Mouse (Mus musculus) midbrain, embryonic 13.5 days (tissue): Measurements from ENCODE around the gene Sorcs3. TPM values are rescaled to one million over a fixed set of nuclear protein-coding genes. Genes with fewer than 3 reads are reported as not detected.

Source experiments
- ATAC-seq: fragments of 200-750 bp; cut with Nextera tagmentation; 2 replicates; pipeline ENCODE4 v1.8.0; 2017; ENCODE audit warnings: mild to moderate bottlenecking, moderate TSS enrichment, moderate library complexity
- H3K27ac ChIP-seq: fragments of 300-500 bp; sonication (generic); 2 replicates; pipeline ENCODE4 v1.5.1; 2015; ENCODE audit warnings: inconsistent platforms, mild to moderate bottlenecking, moderate library complexity
- H3K27me3 ChIP-seq: fragments of 300-500 bp; sonication (generic); 2 replicates; pipeline ENCODE4 v1.6.1; 2015; ENCODE audit warnings: mild to moderate bottlenecking, inconsistent platforms
- H3K36me3 ChIP-seq: fragments of 300-500 bp; sonication (generic); 2 replicates; pipeline ENCODE4 v1.6.1; 2015; ENCODE audit warnings: mild to moderate bottlenecking, inconsistent platforms
- H3K4me1 ChIP-seq: fragments of 300-500 bp; sonication (generic); replicated peaks from 2 replicates; pipeline ENCODE4 v1.6.1; 2015; ENCODE audit warnings: inconsistent platforms
- H3K4me2 ChIP-seq: fragments of 300-500 bp; sonication (generic); replicated peaks from 2 replicates; pipeline ENCODE4 v1.6.1; 2015; ENCODE audit warnings: moderate library complexity, mild to moderate bottlenecking, inconsistent platforms
- H3K4me3 ChIP-seq: fragments of 300-500 bp; sonication (generic); replicated peaks from 2 replicates; pipeline ENCODE4 v1.5.1; 2015; ENCODE audit warnings: mild to moderate bottlenecking, inconsistent platforms
- H3K9ac ChIP-seq: fragments of 300-500 bp; sonication (generic); replicated peaks from 2 replicates; pipeline ENCODE4 v1.6.1; 2015; ENCODE audit warnings: mild to moderate bottlenecking, inconsistent platforms
- H3K9me3 ChIP-seq: fragments of 300-500 bp; sonication (generic); 2 replicates; pipeline ENCODE4 v1.6.1; 2016; ENCODE audit warnings: mild to moderate bottlenecking, inconsistent platforms
- WGBS: fragments of 180-500 bp; shearing (Covaris S2); methylation state at CpG from one replicate; pipeline ENCODE4 v1.1.7; 2015; 5-methylcytosine and 5-hydroxymethylcytosine counted together
- polyA plus RNA-seq: library from polyadenylated mRNA; unstranded; fragments of >200 nt; fragmentation: Nextera tagmentation; extraction: Ambion mirVana; gene quantifications from 2 replicates; pipeline ENCODE4 v1.2.1, GENCODE M21; 2015

The Sorcs3 gene
- polyA plus RNA-seq, 1 experiment from 2014 or later, result 11.8 TPM

- H3K27ac ChIP-seq, result no peak overlapping the region
- H3K27me3 ChIP-seq, result no peaks in the 10 kb centered on the region
- H3K9me3 ChIP-seq, result no peaks in the 10 kb centered on the region
- no peak overlapping the region for H3K9ac ChIP-seq
- no peaks in the 10 kb centered on the region; the same call in 1 of the 2 replicates for H3K4me1 ChIP-seq
- H3K4me3 ChIP-seq, result no peak overlapping the region
- no peaks in the 10 kb centered on the region for H3K36me3 ChIP-seq
- no peak overlapping the region for H3K4me2 ChIP-seq
- no peak for ATAC-seq
- 88% methylated on average over 6 of the region's 6 CpGs for WGBS
Observed at GRCm38 (mm10) chr19:48475784-48476410, 270.1 kb downstream of the Sorcs3 start.

GRCm38 (mm10) chr19:48478864-48479263, 273.0 kb downstream of the Sorcs3 start:
- Histone ChIP-seq H3K4me3 (no peak overlapping the region), H3K36me3 (no peaks in the 10 kb centered on the region), H3K9ac (no peak overlapping the region), H3K27me3 (no peaks in the 10 kb centered on the region), H3K9me3 (no peaks in the 10 kb centered on the region), H3K4me1 (peaks cover 9% of the 10 kb centered on the region), H3K4me2 (no peak overlapping the region), H3K27ac (no peak overlapping the region)
- ATAC-seq, result no peak
- WGBS, result 42% methylated on average over 2 of the region's 2 CpGs

GRCm38 (mm10) chr19:48482946-48483345, 277.1 kb downstream of the Sorcs3 start:
- WGBS, result 63% methylated on average over 3 of the region's 3 CpGs
- Histone ChIP-seq H3K9me3 (no peaks in the 10 kb centered on the region), H3K36me3 (no peaks in the 10 kb centered on the region), H3K9ac (no peak overlapping the region), H3K27ac (no peak overlapping the region), H3K4me1 (peaks cover 9% of the 10 kb centered on the region), H3K27me3 (no peaks in the 10 kb centered on the region), H3K4me2 (no peak overlapping the region), H3K4me3 (no peak overlapping the region)
- no peak for ATAC-seq

- peaks cover 6% of the 10 kb centered on the region; the same call in 1 of the 2 replicates for H3K4me1 ChIP-seq
- no peaks in the 10 kb centered on the region for H3K36me3 ChIP-seq
- H3K27me3 ChIP-seq, result no peaks in the 10 kb centered on the region
- H3K9ac ChIP-seq, result no peak overlapping the region
- no peak overlapping the region for H3K4me2 ChIP-seq
- no peaks in the 10 kb centered on the region for H3K9me3 ChIP-seq
- no peak overlapping the region for H3K4me3 ChIP-seq
- no peak for ATAC-seq
- WGBS, result 57% methylated on average over 3 of the region's 3 CpGs
- H3K27ac ChIP-seq, result no peak overlapping the region
Observed at GRCm38 (mm10) chr19:48491111-48491510, 285.3 kb downstream of the Sorcs3 start.

- no peak overlapping the region for H3K27ac ChIP-seq
- H3K27me3 ChIP-seq, result no peaks in the 10 kb centered on the region
- no peak overlapping the region for H3K4me2 ChIP-seq
- no peaks in the 10 kb centered on the region for H3K9me3 ChIP-seq
- WGBS, result 72% methylated on average over 2 of the region's 2 CpGs
- H3K4me1 ChIP-seq, result no peaks in the 10 kb centered on the region
- H3K36me3 ChIP-seq, result no peaks in the 10 kb centered on the region
- H3K4me3 ChIP-seq, result no peak overlapping the region
- H3K9ac ChIP-seq, result no peak overlapping the region
- ATAC-seq, result no peak
Observed at GRCm38 (mm10) chr19:48503896-48504620, 298.2 kb downstream of the Sorcs3 start.

GRCm38 (mm10) chr19:48523803-48524202, 318.0 kb downstream of the Sorcs3 start:
- H3K4me2 ChIP-seq, result no peak overlapping the region
- H3K4me3 ChIP-seq, result no peak overlapping the region
- no peaks in the 10 kb centered on the region for H3K9me3 ChIP-seq
- H3K9ac ChIP-seq, result no peak overlapping the region
- H3K4me1 ChIP-seq, result no peaks in the 10 kb centered on the region
- ATAC-seq, result no peak
- H3K36me3 ChIP-seq, result no peaks in the 10 kb centered on the region
- 95% methylated on average over 7 of the region's 7 CpGs for WGBS
- no peaks in the 10 kb centered on the region for H3K27me3 ChIP-seq
- H3K27ac ChIP-seq, result no peak overlapping the region

- Histone ChIP-seq H3K4me2 (no peak overlapping the region), H3K4me3 (no peak overlapping the region), H3K36me3 (no peaks in the 10 kb centered on the region), H3K27ac (no peak overlapping the region), H3K4me1 (no peaks in the 10 kb centered on the region), H3K9ac (no peak overlapping the region), H3K9me3 (no peaks in the 10 kb centered on the region), H3K27me3 (no peaks in the 10 kb centered on the region)
- 67% methylated on average over 9 of the region's 9 CpGs for WGBS
- no peak for ATAC-seq
Observed at GRCm38 (mm10) chr19:48524527-48525214, 318.8 kb downstream of the Sorcs3 start.

- no peak overlapping the region for H3K4me3 ChIP-seq
- peaks cover 4% of the 10 kb centered on the region for H3K4me1 ChIP-seq
- no peak overlapping the region for H3K27ac ChIP-seq
- H3K27me3 ChIP-seq, result no peaks in the 10 kb centered on the region
- ATAC-seq, result no peak
- 93% methylated on average over 4 of the region's 4 CpGs for WGBS
- H3K9ac ChIP-seq, result no peak overlapping the region
- H3K9me3 ChIP-seq, result no peaks in the 10 kb centered on the region
- no peak overlapping the region for H3K4me2 ChIP-seq
- no peaks in the 10 kb centered on the region for H3K36me3 ChIP-seq
Observed at GRCm38 (mm10) chr19:48533582-48533981, 327.8 kb downstream of the Sorcs3 start.

GRCm38 (mm10) chr19:48544294-48544693, 338.5 kb downstream of the Sorcs3 start:
- ATAC-seq, result no peak
- Histone ChIP-seq H3K9ac (no peak overlapping the region), H3K9me3 (no peaks in the 10 kb centered on the region), H3K36me3 (no peaks in the 10 kb centered on the region), H3K27me3 (no peaks in the 10 kb centered on the region), H3K4me2 (no peak overlapping the region), H3K4me3 (no peak overlapping the region), H3K4me1 (peaks cover 6% of the 10 kb centered on the region), H3K27ac (no peak overlapping the region)

- WGBS, result 83% methylated on average over 7 of the region's 7 CpGs
- Histone ChIP-seq H3K4me1 (peaks cover 6% of the 10 kb centered on the region), H3K27ac (no peak overlapping the region), H3K27me3 (no peaks in the 10 kb centered on the region), H3K4me3 (no peak overlapping the region), H3K36me3 (no peaks in the 10 kb centered on the region), H3K4me2 (no peak overlapping the region), H3K9me3 (no peaks in the 10 kb centered on the region), H3K9ac (no peak overlapping the region)
- ATAC-seq, result no peak
Observed at GRCm38 (mm10) chr19:48545421-48546132, 339.8 kb downstream of the Sorcs3 start.

GRCm38 (mm10) chr19:48546133-48546448, 340.3 kb downstream of the Sorcs3 start:
- no peak overlapping the region for H3K4me3 ChIP-seq
- no peaks in the 10 kb centered on the region for H3K36me3 ChIP-seq
- ATAC-seq, result no peak
- no peaks in the 10 kb centered on the region for H3K27me3 ChIP-seq
- H3K4me2 ChIP-seq, result no peak overlapping the region
- WGBS, result 82% methylated on average over 2 of the region's 2 CpGs
- H3K27ac ChIP-seq, result no peak overlapping the region
- H3K9ac ChIP-seq, result no peak overlapping the region
- H3K4me1 ChIP-seq, result peaks cover 6% of the 10 kb centered on the region
- no peaks in the 10 kb centered on the region for H3K9me3 ChIP-seq
